Mouse (Mus musculus) subcutaneous adipose tissue, adult 2 months (tissue): ENCODE data around the gene Xpo1. TPM values are rescaled to one million over a fixed set of nuclear protein-coding genes. Genes with fewer than 3 reads are reported as not detected.

ENCODE experiments used
- polyA plus RNA-seq: library from polyadenylated mRNA; depleted of rRNA; stranded (reverse); fragments of >200 nt; gene quantifications from 2 replicates; pipeline ENCODE4 v1.2.3, GENCODE M21; 2012; ENCODE audit warnings: low replicate concordance; rRNA removed

Gene Xpo1
- 6.2 and 10.2 TPM in 2 replicates for polyA plus RNA-seq

GRCm38 (mm10) chr11:23255427-23256193 is at the start of gene Xpo1:
TSS of gene Xpo1 (plus strand) at chr11:23256041.

GRCm38 (mm10) chr11:23306764-23307565 is 51.1 kb downstream of the Xpo1 start, which contains the start of gene Usp34:
TSS of gene Usp34 (plus strand) at chr11:23306895.

Other genes with a start within 250 kb of the Xpo1 start
- gene Fam161a, start 248.5 kb upstream of the Xpo1 start, polyA plus RNA-seq: 3.3 and 3.4 TPM in 2 replicates
- gene Usp34, start 50.9 kb downstream of the Xpo1 start, polyA plus RNA-seq: 11.4 and 15.8 TPM in 2 replicates
- gene Ahsa2, start 242.0 kb downstream of the Xpo1 start, polyA plus RNA-seq: 9.9 and 17.4 TPM in 2 replicates